Mouse (Mus musculus) embryo, embryonic 10 days (tissue): ENCODE measurements around the gene Atp6v0e2.
"Not testable (repeated sequence)": the region's sequence is repeated elsewhere in the genome, so short reads cannot be mapped to it uniquely, and the experiment has no call there.

Experiments
- DNase-seq: peaks from one replicate; pipeline ENCODE4 v3.0.0-alpha.2; 2015; ENCODE audit warnings: low spot score

Gene Atp6v0e2

GRCm38 (mm10) chr6:48537105-48537954 lies at the start of gene Atp6v0e2:
Gene Atp6v0e2, plus strand, starts transcription at chr6:48537615.
- peak; percentile 95 for DNase-seq

DNA sequence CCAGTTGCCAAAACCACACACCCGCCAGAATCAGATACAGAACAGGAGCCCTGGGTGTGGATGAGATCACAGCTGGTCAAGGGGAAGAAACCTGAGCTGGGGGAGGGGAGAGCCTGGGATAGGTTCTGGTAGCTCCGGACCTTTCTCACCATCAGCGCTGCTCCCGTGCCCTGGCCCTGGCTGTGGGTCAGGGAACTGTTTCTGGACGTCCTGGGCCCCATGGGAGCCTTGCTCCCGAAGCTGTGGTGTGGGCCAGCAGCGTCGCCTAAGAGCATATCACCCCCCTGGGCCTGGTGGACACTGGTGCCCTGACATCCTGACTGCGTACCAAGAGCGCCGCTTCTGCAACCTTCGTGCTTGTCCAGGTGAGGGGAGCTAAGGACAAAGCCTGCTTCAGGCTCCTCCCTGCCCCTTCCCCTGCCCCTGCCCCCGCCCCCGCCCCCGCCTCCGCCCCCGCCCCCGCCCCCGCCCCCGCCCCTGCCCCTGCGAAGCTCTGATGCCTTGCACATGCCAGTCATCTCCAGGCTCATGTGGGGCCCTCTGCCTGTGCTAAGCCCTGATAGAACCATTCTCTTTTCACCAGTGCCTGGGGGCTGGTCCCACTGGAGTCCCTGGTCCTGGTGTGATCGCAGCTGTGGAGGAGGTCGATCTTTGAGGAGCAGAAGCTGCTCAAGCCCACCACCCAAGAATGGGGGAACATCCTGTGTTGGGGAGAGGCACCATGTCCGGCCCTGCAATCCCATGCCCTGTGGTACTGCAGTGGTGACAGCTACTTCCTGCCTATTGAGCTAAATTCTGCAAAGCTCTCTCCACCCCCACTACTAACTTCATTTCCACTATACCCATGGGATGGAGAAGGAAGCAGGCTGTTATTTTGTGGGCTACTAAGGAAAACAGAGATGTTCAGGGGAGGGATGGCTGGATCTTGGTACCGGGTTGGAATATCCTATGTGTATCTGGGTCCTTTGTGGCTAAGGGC lies 49.4 kb upstream of the Atp6v0e2 start:
- peak; percentile 57 for DNase-seq

DNA sequence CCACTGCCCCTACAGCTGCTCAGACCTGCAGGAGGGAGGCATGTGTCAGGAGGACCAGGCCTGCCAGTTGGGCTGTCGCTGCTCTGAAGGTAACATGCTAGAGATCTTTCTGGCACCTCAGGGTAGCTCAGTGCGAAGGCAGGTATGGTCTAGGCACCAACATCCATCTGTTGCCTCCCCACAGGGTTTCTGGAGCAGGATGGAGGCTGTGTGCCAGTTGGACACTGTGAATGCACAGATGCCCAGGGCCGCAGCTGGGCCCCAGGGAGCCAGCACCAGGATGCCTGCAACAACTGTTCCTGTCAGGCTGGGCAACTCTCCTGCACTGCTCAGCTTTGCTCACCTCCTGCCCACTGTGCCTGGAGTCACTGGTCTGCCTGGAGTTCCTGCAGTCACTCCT lies 47.7 kb upstream of the Atp6v0e2 start:
- no peak for DNase-seq

GRCm38 (mm10) chr6:48491361-48491760 lies 46.1 kb upstream of the Atp6v0e2 start:
- no peak for DNase-seq

DNA sequence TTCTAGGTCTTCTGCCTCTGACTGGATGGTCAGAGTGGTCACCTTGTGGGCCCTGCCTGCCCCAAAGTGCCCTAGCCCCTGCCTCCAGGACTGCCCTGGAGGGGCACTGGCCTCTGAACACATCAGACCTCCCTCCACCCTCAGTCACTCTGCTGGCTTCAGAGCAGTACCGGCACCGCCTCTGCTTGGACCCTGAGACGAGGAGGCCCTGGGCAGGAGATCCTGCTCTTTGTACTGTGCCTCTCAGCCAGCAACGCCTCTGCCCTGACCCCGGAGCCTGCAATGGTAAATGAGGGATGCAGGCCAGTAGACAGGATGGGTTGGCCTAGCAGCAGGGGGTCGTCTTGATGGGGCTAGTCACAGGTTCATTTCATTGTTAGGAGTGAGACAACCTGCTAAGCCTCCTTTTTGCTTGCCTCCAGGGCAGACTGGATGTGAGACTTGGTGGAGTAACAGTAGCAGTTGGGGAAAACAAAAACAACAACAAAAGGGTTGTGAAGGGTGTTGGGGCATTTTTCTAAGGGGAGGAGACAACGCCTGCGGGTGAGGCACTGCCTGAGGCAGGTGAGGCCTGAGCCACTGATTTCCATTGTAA lies 44.2 kb upstream of the Atp6v0e2 start:
- peak; percentile 17 for DNase-seq

DNA sequence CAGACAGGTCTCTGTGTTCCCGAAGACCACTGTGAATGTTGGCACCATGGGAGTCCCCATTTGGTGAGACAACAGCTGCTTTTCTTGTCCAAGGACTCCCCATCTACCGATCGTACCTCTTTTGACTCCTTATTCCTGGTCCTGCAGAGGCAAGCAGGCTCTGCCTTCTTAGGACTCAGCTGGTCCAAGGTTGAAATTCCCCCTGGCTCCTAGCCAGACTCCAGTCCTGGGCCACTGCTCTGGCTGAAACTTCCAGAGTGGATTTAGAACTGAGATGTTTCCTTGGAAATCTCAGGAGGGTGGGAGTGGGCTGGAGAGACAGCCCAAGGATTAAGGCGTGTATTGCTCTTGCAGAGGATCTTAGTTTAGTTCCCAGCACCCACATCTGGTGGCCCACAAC lies 39.9 kb upstream of the Atp6v0e2 start:
- no peak for DNase-seq

GRCm38 (mm10) chr6:48503847-48504240 lies 33.6 kb upstream of the Atp6v0e2 start:
- no peak for DNase-seq

DNA sequence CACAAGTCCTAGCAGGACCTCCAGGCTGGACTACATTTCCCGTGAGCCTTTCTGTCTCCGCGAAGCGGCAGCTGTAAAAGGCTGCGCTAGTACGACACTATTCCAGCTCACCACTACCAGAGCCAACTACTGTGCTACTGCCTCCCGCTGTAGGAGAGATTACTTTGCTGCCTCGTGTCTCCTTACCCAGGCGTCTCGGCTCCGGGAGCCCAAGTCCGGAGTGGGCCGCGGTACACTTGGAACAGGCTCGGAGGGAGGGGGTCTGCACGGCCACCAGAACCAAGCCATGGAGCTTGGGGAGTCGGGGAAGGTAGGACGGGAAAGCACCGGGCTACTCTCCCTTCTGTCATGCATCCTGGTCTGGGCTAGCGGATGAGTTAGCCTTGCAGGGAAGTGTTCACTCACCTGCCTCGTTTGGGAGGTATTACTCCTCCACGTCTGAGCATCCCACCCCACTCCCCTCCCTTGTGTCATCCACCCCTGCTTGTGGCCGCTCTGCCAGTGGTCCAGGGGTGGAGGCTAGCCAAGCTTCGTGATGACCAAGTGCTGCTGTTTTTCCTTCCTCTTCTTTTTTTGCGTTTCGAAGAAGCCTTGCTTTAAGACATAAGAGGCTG lies 33.1 kb upstream of the Atp6v0e2 start:
- DNase-seq, result peak; percentile 93

DNA sequence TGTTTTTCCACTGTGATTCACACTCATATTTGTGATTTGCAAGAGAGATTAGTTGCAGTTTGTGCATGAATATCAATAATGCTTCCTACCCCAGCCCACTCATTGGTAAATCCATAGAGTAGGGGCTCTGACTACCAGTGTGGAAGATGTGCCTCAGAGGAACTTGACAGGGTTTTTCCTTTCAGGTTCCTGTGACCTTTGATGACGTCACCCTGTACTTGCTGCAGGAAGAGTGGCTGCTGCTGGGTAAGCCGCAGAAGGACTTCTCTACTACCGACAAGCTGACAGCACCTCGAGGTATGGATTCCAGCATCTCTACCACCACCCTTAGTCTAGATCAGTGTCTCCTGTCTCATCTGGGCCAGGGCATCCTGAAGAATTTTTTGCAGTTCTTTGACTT lies 29.3 kb upstream of the Atp6v0e2 start:
- no peak for DNase-seq

- no peak for DNase-seq
Observed at GRCm38 (mm10) chr6:48510426-48510825, 27.0 kb upstream of the Atp6v0e2 start.

GRCm38 (mm10) chr6:48511861-48512260 lies 25.6 kb upstream of the Atp6v0e2 start:
- DNase-seq, result no peak

DNA sequence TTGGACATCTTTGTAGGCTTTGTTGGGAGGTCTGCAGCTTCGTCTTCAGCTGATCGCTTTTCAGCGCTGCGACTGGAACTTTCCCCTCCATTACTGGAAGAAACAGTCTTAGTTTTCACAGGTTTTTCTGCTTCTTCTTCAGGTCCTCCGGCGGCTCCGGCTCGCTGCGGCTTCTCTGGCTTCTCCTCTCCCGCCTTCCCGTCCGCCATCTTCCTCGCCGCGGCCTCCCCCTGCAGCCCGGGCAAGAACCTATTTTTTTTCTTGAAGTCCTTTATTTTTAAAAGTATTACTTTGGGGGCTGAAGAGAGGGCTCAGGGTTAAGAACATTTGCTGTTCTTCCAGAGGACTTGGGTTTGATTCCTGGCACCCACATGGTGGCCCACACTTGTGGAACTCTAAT lies 12.5 kb upstream of the Atp6v0e2 start:
- not testable (repeated sequence) for DNase-seq

DNA sequence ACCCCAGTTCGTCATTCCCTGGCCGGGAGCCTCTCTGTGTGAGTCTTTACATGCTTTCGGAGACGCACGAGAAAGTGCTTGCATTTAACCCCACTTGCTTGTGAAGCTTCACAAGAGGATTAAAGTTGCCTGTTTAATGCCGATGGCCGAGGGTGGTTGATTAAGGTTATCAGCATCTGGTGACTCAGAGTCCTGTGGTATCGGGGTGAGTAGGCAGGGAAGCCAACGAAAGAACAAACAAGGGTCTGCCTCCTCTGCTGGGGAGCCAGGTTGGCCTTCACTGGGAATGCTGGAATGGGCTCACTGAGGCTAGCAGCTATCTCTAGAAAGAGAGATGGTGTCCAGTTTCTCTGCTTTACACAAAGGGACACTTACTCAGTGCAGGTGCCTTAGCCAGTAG lies 9.5 kb upstream of the Atp6v0e2 start:
- DNase-seq, result no peak

DNA sequence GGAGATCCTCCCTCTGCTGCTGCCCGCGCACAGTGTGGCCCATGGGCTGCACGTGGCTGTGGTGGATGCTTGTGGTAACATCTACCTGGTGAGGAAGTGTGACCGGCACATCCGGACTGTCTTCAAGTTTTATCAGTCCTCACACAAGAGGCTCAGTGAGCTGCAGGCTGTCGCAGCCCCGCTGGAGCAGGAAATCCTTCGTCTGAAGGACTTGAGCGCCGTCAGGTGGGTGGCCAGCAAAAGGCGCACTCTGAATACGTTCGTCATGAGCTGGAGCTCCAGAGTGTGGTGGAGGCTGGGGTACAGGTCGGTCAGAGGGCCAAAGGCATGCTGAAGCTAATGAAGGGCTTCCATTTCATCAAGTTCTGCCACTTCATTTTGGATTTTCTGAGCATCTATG lies 8.2 kb upstream of the Atp6v0e2 start:
- no peak for DNase-seq

- no peak for DNase-seq
Observed at GRCm38 (mm10) chr6:48529871-48530440, 7.5 kb upstream of the Atp6v0e2 start.

DNA sequence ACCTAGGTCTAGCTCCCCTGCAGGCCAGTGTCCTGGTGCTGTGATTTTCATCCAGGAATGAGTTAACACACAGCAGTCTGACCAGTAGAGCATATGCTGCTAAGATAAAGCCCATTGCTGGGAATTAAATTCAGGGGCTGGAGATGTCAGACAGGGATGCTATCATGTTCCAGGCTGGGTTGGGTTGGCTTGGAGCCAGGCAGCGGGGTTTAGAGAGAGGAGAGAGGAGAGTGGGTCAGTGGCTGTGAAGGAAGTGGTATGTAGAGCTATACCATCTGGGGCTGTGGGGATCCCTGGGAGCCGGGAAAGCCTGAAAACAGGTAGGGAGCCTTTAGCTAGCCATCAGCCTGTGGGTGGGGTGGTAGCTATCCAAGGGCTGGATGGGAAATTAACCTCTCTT lies 6.6 kb upstream of the Atp6v0e2 start:
- DNase-seq, result no peak

GRCm38 (mm10) chr6:48533475-48533874 lies 3.9 kb upstream of the Atp6v0e2 start:
- no peak for DNase-seq

GRCm38 (mm10) chr6:48534913-48535312 lies 2.5 kb upstream of the Atp6v0e2 start:
- DNase-seq, result no peak

DNA sequence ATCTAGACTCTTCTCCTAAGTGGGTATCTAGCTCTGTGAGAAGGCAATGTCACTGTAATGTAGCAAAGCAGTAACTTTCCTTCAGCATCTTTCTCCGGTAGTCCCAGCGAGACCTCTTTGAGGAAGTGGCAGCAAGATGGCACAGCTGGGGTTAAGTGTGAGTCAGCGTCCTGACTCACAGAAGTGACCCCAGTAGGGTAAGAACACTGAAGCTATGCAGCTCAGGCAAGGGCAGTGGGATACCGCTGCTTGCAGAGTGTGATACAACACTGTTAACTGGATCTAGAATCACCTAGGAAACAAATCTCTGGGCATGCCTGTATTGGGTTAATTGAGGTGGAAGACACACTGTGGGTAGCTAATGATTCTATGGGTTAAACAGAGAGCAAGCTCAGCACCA lies 1.3 kb upstream of the Atp6v0e2 start:
- DNase-seq, result no peak

DNA sequence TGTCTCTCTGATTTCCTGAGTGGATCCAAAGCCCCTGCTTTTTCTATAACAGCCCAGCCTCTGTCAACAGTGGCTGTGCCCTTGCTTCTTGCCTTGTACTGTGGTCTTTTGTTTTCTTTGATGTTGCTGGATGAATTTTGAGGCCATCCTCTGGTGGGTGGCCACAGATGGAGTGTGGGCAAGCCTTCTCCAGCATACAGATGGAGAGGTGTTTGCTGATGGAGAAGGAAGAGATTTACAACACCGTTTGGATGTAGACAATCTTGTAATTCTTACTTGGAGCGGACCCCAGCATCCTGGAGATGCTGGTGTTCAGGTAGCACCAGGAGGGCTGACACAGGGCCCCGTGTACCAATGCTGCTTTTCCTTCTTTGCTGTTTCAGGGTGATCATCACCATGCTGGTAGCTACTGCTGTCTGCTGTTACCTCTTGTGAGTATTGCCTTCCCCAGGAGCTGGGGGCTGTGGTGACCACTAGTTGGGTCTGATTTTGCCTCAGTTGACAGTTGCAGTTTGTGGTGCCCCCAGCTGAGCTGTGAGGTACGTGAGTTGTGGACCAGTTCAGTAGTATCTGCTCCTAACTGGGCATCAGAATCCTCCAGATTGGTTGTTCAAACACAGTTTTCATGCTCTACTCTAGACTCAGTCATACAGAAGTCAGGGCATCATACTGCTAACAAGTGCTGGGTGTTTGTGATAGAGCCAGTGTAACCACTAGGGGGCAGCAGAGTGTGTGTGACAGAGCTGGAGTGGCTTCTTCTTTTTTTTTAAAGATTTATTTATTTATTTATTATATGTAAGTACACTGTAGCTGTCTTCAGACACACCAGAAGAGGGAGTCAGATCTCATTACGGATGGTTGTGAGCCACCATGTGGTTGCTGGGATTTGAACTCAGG lies 1.7 kb downstream of the Atp6v0e2 start:
- peak; percentile 87 for DNase-seq

DNA sequence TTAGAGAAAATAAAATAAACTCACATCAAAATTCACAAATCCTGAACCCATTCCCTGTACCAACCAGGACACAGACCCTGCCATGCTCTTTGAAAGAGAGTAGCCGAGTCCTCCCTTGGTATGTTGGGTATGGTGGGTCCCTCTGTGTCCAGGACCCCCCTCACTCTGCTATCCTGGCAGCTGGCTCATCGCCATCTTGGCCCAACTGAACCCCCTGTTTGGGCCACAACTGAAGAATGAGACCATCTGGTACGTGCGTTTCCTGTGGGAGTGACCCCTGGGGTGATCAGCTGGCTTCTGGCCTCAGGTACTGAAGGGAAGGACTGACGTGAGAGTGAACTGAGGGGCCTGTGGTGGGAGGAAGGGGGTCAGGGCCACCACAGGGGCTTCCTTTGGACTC lies 2.4 kb downstream of the Atp6v0e2 start:
- DNase-seq, result no peak
